Mouse (Mus musculus) activated CD4-positive, CD25-positive, alpha-beta regulatory T cell, adult 4 months (primary cell): ENCODE data around the gene Gm45785. TPM values are rescaled to one million over a fixed set of nuclear protein-coding genes. Genes with fewer than 3 reads are reported as not detected.

Source experiments
- ATAC-seq: one replicate; pipeline ENCODE4 v1.8.0; 2017
- polyA plus RNA-seq, 2 experiments: library from polyadenylated mRNA; unstranded; fragments of 100-300 nt; shearing (Covaris generic); gene quantifications; one replicate each; pipeline ENCODE4 v1.2.1; 2017

The Gm45785 gene
- polyA plus RNA-seq, 2 experiments from 2014 or later: not detected

GRCm38 (mm10) chr7:140857550-140858505 lies 1.7 kb upstream of the Gm45785 start, which contains the start of gene Bet1l:
Bet1l (minus strand) TSS chr7:140857577.
- peak; percentile 31 for ATAC-seq

- ATAC-seq: peak; percentile 70
These were observed 836 bp upstream of the Gm45785 start, which contains the start of gene Ric8a for GRCm38 (mm10) chr7:140856785-140857549. Ric8a (plus strand) TSS chr7:140856957.

- no peak for ATAC-seq
These were observed 950 bp downstream of the Gm45785 start for GRCm38 (mm10) chr7:140855181-140855580.

- no peak for ATAC-seq
These were observed 1.6 kb downstream of the Gm45785 start for GRCm38 (mm10) chr7:140854483-140854882.

GRCm38 (mm10) chr7:140853386-140853785 lies 2.7 kb downstream of the Gm45785 start:
- no peak for ATAC-seq

GRCm38 (mm10) chr7:140851916-140852315 lies 4.2 kb downstream of the Gm45785 start:
- no peak for ATAC-seq

- ATAC-seq: no peak
These were observed 7.5 kb downstream of the Gm45785 start for GRCm38 (mm10) chr7:140848591-140848990.

- no peak for ATAC-seq
These were observed 8.2 kb downstream of the Gm45785 start, which contains the start of gene Odf3 for GRCm38 (mm10) chr7:140847755-140848580. Odf3 (plus strand) TSS chr7:140847805.

GRCm38 (mm10) chr7:140846676-140847075 lies 9.5 kb downstream of the Gm45785 start:
- ATAC-seq: no peak

- no peak for ATAC-seq
These were observed 10.4 kb downstream of the Gm45785 start for GRCm38 (mm10) chr7:140845683-140846082.

GRCm38 (mm10) chr7:140844905-140845665 lies 11.0 kb downstream of the Gm45785 start, which contains the start of gene Scgb1c1:
Scgb1c1 (plus strand) TSS chr7:140845547.
- peak; percentile 72 for ATAC-seq

- no peak for ATAC-seq
These were observed 12.3 kb downstream of the Gm45785 start for GRCm38 (mm10) chr7:140843806-140844205.

GRCm38 (mm10) chr7:140840750-140841735 lies 15.1 kb downstream of the Gm45785 start:
- ATAC-seq: no peak

GRCm38 (mm10) chr7:140839556-140839955 lies 16.6 kb downstream of the Gm45785 start:
- ATAC-seq: no peak

- no peak for ATAC-seq
These were observed 19.7 kb downstream of the Gm45785 start for GRCm38 (mm10) chr7:140836243-140837115.

- ATAC-seq: no peak
These were observed 20.4 kb downstream of the Gm45785 start for GRCm38 (mm10) chr7:140835758-140836087.

GRCm38 (mm10) chr7:140834968-140835757 lies 21.0 kb downstream of the Gm45785 start, which contains the start of gene Urah:
Urah (plus strand) TSS chr7:140835018.
- ATAC-seq: no peak

GRCm38 (mm10) chr7:140833341-140833740 lies 22.8 kb downstream of the Gm45785 start:
- no peak for ATAC-seq
